Comparison of ENCODE assay signal across 15 mouse cellular contexts in genomic region chr2:34762174-34762573, GRCm38 (mm10).
"Had no signal": no experiment of that assay in that cellular context is flagged by ENCODE, and none has a peak within 500 bp of the region (broad histone marks: within the 10 kb centered on the region; RNA-seq: fewer than 3 reads in every experiment).

No protein-coding gene starts in this region.

- DNase-seq: kidney, adult 11 months; kidney, adult 9 months; lung, adult 2 months; lung, postnatal 10 days; right cerebral cortex, adult 18-20 months; right cerebral cortex, postnatal 25 days; thymus, adult 2 months; thymus, postnatal 25 days had no signal

- H3K9ac ChIP-seq: midbrain, embryonic 13.5 days; neural tube, embryonic 15.5 days had no signal

- H3K4me2 ChIP-seq: midbrain, embryonic 13.5 days; neural tube, embryonic 15.5 days had no signal

- ATAC-seq: midbrain, embryonic 13.5 days had no signal

- H3K9me3 ChIP-seq: limb, embryonic 10.5 days; midbrain, embryonic 13.5 days; neural tube, embryonic 15.5 days had no signal

- H3K27ac ChIP-seq: kidney, postnatal 0 days; left cerebral cortex, adult 2 months; limb, embryonic 10.5 days; macrophage; midbrain, embryonic 13.5 days; neural tube, embryonic 15.5 days had no signal

- H3K4me3 ChIP-seq: left cerebral cortex, adult 2 months; limb, embryonic 10.5 days; midbrain, embryonic 13.5 days; myocyte; neural tube, embryonic 15.5 days had no signal

- H3K27me3 ChIP-seq: midbrain, embryonic 13.5 days; neural tube, embryonic 15.5 days had no signal

- H3K4me1 ChIP-seq: limb, embryonic 10.5 days; midbrain, embryonic 13.5 days; neural tube, embryonic 15.5 days had no signal

- H3K36me3 ChIP-seq: limb, embryonic 10.5 days; midbrain, embryonic 13.5 days; neural tube, embryonic 15.5 days had no signal
